Mouse (Mus musculus) splenic B cell, adult 2 months (primary cell): ENCODE data around the gene Stmn3.
"Not testable (repeated sequence)": the region's sequence is repeated elsewhere in the genome, so short reads cannot be mapped to it uniquely, and the experiment has no call there.

Experiments used
- DNase-seq: peaks from one replicate; pipeline ENCODE4 v3.0.0-alpha.2; 2011; ENCODE audit warnings: low read depth, low spot score
- H3K27me3 ChIP-seq: 2 replicates; pipeline ENCODE4 v1.6.1; 2012; ENCODE audit warnings: mild to moderate bottlenecking, low read length, moderate library complexity, mixed read lengths; ENCODE audit not compliant: control insufficient read depth, poor library complexity, insufficient read depth, severe bottlenecking
- H3K36me3 ChIP-seq: 2 replicates; pipeline ENCODE4 v1.6.1; 2012; ENCODE audit warnings: mild to moderate bottlenecking, low read length, moderate library complexity, mixed read lengths; ENCODE audit not compliant: control insufficient read depth, poor library complexity, insufficient read depth, severe bottlenecking

Gene Stmn3

DNA sequence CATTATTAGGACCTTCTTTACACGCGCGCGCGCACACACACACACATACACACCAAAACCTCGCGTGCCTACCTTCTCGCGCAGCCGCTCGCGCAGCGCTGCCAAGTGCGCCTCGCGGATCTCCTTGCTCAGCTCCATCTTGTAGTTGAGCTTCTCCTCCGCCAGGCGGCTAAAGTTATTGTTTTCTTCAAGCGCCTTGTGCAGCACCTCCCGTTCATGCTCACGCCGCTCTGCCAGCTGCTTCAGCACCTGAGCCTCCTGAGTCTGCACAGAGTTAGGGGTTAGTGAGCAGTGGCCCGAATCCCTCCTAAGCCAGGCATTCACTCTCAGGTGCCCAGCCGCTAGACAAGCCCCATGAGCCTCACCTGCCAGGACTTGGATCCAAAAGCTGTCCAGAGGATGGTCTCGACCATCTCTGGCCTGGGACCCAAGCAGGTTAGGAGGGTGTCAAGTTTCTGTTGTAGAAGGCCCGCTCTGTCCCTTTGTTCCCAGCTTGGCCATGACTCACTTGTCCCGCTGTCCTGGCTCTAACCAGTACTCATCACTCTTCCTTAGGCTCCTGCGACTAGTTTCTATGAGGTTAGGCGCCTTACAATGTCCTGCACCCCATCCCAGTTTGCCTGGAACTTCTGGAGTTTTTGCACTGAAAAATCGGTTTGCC lies 7.0 kb downstream of the Stmn3 start:
- no peaks in the 10 kb centered on the region for H3K27me3 ChIP-seq
- DNase-seq: peak; percentile 66

DNA sequence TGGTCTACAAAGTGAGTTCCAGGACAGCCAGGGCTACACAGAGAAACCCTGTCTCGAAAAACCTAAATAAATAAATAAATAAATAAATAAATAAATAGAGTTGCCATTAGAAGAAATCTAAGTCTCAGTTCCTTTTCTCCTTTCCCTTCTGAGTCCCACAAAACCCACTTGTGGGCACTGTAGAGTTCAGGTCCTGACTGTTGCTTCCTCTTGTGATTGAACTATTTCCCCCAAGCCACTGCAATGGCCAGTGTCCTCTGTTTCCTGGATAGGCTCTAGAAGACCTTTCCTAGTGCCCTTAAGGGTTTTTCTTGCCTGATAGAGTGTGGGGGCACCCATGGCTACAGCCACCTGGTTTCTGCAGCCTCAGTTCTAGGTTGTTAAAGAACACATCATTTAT lies 9.4 kb downstream of the Stmn3 start:
- Histone ChIP-seq H3K27me3 (no peaks in the 10 kb centered on the region), H3K36me3 (no peaks in the 10 kb centered on the region; the same call in 1 of the 2 replicates)
- DNase-seq: no peak

More for the DNA sequence above, 7.0 kb downstream of the Stmn3 start:
- H3K36me3 ChIP-seq: no peaks in the 10 kb centered on the region

DNA sequence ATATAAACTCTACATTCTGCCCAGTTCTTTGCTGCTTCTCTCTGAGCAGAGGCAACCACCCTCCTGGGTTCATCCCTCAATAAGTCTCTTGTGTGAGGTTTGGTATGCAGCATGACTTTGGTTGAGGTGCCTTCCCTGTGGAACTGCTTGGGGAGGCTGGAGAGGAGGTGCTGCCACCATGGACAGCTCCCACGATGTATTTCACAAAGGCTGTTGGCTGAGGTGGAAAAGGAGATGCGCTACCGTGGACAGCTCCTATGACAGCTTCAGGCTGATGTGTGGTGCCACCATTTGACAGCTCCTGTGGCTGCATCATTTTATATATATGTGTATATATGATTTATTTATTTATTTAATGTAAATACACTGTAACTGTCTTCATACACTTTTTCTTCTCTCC lies 12.3 kb downstream of the Stmn3 start:
- H3K27me3 ChIP-seq: no peaks in the 10 kb centered on the region
- DNase-seq: peak; percentile 40
- no peaks in the 10 kb centered on the region; the same call in 1 of the 2 replicates for H3K36me3 ChIP-seq

DNA sequence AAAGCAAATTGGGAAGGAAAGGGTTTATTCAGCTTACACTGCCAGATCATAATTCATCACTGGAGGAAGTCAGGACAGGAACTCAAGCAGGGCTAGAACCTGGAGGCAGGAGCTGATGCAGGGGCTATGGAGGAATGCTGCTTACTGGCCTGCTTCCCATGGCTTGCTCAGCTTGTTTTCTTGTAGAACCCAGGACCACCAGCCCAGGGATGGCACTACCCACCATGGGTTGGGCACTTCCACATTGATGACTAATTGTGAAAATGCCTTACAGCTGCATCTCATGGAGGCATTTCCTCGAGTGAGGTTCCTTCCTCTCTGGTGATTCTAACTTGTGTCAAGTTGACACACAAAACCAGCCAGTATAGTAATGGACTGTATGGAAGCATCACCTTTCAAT lies 23.4 kb downstream of the Stmn3 start:
- Histone ChIP-seq H3K27me3 (no peaks in the 10 kb centered on the region), H3K36me3 (no peaks in the 10 kb centered on the region)
- DNase-seq: no peak

DNA sequence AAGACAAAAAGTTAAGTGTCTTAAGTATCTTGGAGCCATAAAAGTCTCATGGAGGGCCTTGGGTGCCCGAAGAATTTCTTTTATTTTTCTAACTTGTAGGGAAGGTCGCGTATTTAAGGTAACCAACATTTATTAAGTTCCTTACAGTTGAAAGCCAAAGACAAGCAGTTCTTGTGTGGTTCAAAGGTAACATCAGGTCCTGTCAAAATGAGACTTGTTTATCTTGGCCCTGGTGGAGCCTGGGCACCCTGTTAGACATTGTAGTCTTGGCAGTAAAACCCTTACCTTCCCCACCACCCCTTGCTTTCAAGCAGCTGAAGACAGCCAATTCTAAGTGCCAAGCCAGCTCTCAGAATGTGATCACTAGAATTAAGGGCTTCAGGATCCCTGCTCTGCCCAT lies 25.6 kb downstream of the Stmn3 start:
- no peak for DNase-seq
- Histone ChIP-seq H3K36me3 (no peaks in the 10 kb centered on the region), H3K27me3 (no peaks in the 10 kb centered on the region)

DNA sequence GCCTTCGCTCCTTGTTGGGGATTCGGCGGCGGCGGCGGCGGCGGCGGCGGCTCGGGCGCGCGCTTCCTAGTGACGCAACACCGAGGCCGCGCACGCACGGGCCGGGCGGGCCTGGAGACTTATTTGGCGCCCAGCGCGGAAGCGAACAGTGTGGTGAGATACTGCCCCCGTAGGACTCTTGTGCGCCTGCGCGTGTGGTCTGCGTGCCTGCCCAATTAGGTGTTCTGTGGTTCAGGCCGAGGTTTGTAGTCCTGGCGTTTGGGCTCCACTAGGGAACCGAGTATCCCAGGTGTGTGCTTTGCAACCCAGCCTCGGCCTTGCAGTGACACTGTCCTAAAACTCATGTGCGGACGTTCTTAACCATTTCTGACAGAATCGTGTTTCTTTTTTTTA lies 26.3 kb downstream of the Stmn3 start, which contains the start of gene Gmeb2:
Gene Gmeb2 (minus strand): TSS at position 78 of the 393 bp plus-strand sequence.
- DNase-seq: peak; percentile 98

DNA sequence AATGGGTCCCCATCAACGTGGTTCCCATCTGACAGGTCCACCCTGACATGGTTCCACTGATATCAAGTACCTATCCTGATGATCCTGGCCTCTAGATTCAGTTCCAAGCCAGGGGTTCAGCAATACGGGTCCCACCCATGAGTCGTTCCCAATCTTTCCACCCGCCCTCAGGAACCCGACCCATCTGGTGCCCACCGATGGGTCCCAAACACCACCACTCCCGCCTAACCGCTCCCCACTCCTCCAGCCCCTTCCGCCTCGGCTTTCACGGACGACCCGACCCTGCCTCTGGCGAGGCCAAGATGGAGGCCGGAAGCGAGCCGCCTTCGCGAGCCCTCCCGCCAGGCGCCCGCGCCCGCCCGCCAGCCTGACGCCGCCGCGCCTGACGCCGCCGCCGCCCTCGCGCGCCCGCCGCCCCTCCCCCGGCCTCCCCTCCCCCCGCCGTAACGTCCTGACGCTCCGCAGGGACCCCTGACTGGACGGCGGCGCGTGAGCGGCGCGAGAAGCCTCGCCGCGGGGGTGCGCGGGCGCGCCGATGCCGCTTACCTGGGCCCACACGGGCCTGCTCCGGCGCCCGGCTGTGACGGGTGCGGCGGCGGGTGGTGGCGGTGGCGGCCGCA lies 26.9 kb downstream of the Stmn3 start:
- no peaks in the 10 kb centered on the region for H3K36me3 ChIP-seq
- DNase-seq: peak; percentile 80
- H3K27me3 ChIP-seq: no peaks in the 10 kb centered on the region

More for the DNA sequence above, 26.3 kb downstream of the Stmn3 start, which contains the start of gene Gmeb2:
- H3K36me3 ChIP-seq, H3K27me3 ChIP-seq: not testable (repeated sequence)

DNA sequence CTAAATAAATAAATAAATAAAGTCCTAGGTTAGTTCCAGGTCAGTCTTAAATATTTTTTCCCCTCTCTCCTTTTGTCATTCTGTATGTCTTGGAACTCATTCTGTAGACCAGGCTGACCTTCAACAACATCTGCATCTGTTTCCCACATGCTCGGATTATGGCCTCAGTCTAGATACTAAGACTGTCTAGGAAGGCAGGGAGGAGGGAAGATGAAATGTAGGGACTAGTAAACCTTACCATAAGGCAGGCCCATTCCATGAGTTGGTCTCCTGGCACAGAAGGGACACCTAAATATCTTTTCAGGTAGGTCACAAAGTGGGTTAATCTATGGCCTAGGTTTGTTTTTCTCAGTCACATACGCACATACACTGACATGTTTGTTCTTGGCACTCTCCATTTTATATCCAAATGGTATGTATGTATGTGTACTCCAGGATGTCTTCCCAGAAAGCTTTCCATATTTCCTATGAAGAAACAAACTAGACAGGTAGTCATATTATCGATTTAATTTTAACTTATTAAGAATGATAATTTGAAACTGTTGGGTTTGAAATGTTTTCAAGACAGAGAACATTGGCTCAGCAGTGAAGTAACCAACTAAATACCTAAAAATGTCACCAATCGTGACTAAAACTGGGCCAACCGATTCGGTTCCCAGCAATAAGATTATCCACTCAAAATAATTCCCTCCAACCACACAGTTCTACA lies 27.5 kb downstream of the Stmn3 start:
- H3K27me3 ChIP-seq: no peaks in the 10 kb centered on the region
- H3K36me3 ChIP-seq: no peaks in the 10 kb centered on the region
- no peak for DNase-seq

DNA sequence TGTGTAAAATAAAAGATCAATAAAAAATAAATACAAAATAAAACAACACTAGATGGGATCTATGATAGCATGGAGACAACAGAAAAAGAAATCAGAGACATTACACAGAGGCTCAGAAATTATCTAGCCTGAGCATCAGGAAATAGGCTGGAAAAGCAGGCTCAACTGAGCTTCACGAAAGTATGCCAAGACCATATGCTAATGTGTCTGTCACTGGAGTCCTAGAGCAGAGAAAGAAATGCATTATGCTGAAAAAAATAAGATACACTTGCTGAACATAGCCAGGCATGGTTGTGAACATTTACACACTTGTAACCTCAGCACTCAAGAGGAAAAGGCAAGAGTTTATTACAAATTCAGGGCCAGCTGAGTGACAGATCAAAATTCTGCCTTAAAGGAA lies 34.3 kb downstream of the Stmn3 start:
- no peak for DNase-seq
- H3K36me3 ChIP-seq: peaks cover 5% of the 10 kb centered on the region; the same call in 1 of the 2 replicates
- H3K27me3 ChIP-seq: no peaks in the 10 kb centered on the region

DNA sequence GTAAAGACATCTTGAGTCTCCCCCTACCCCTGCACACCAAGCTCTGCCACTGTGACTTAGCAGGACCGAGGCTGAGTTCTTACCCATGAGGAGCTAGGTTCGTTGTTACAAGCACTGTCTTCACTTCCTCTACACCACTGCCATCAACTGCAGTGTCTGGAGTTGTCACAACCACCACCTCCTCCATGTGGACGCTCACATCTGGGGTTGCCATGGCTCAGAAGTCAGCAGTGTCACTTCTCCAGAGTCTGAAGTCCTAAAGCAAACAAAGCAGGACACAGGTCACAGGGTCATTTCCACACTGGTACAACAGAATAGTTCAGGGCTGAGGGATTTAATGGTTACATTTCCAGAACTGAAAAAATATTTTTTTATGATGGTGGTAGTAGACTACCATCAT lies 36.4 kb downstream of the Stmn3 start:
- Histone ChIP-seq H3K36me3 (peaks cover 11% of the 10 kb centered on the region; the same call in 1 of the 2 replicates), H3K27me3 (no peaks in the 10 kb centered on the region)
- no peak for DNase-seq

DNA sequence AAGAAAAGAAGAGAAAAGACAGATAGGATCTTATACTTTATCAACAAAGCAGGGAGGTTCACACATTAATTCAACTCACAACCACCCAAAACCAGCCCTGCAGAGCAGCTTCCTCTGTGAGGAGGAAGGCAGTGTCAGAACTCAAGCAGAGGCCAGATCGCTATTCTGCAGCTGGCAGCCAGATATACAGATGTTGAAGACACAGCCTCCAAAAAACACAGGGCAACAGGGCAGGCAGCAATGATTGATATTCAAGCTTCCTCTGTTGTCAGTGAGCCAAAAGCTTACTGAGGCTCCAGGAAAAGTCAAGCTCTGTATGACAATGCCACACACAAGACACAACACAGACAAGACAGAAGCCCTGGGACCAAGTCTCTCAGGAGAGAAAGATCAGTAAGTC lies 37.5 kb downstream of the Stmn3 start:
- Histone ChIP-seq H3K36me3 (peaks cover 13% of the 10 kb centered on the region), H3K27me3 (no peaks in the 10 kb centered on the region)
- no peak for DNase-seq

DNA sequence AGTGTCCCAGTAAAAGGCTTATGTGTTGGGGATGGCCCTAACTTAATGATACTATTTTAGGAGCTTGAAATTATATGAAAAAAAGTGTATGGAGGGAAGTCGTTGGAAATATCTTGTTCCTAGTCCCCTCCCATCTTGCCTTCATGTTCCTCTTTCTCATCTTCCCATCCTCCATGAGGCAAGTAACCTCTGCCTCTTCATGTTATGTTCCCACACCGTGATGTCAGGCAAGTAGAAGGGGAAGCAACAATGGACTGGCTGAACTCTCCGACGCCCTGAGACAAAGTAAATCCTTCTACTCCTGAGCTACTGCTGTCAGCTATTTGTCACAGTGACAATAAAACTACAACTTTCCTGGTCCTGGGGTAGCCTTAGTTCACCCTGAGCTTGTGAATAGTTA lies 39.7 kb downstream of the Stmn3 start:
- Histone ChIP-seq H3K36me3 (peaks cover 11% of the 10 kb centered on the region), H3K27me3 (no peaks in the 10 kb centered on the region)
- no peak for DNase-seq

DNA sequence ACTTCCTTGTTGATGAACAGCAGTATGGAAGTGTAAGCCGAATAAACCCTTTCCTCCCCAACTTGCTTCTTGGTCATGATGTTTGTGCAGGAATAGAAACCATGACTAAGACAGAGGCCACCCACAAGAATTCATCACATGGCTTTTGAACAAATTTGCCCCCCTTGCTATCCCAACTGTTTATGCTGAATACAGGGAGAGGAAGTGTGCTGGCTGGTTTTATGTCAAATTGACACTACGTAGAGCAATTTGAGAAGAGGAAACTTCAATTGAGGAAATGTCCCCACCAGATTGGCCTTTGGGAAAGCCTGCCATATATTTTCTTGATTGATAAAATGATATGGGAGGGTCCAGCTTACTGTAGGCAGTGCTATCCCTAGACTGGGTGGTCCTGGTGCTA lies 40.5 kb downstream of the Stmn3 start:
- DNase-seq: no peak
- peaks cover 11% of the 10 kb centered on the region for H3K36me3 ChIP-seq

DNA sequence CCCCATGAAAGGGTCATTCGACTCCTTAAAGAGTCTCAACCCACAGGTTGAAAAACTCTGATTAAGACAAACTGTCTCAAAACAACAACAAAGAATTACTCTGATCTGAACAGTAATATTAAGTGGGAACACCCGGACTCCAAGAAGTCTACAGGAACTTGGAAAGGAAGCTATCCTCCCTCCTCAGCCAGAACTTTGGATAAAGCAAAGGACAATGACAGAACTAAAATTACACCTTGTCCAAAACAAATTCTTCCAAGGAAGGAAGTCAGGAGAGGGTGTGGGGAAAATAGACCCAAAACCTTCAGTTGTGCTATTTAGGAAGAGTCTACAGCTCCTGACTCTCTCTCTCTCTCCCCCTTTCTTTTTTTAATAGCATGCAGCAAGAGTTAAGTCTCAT lies 42.2 kb downstream of the Stmn3 start:
- Histone ChIP-seq H3K36me3 (peaks cover 14% of the 10 kb centered on the region), H3K27me3 (no peaks in the 10 kb centered on the region)
- no peak for DNase-seq

More for the DNA sequence above, 40.5 kb downstream of the Stmn3 start:
- no peaks in the 10 kb centered on the region for H3K27me3 ChIP-seq

DNA sequence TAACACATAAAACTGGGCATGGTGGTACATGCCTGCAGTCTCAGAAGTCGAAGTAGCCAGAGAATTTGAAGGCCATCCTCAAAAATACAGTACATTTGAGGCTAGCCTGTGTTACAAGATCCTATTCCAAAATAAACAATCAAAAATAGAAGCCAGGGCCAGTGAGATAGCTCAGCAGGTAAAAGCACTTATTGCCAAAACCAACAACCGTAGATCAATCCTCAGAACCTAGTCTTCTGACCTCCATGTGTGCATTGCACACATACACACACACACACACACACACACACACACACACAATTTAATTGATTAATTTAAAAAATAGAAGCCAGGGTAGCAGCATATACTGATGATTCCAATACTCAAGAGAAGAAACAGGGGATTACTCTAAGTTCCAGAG lies 47.5 kb downstream of the Stmn3 start:
- DNase-seq: no peak
- H3K27me3 ChIP-seq: no peaks in the 10 kb centered on the region
- peaks cover 18% of the 10 kb centered on the region; the same call in 1 of the 2 replicates for H3K36me3 ChIP-seq
